Mouse (Mus musculus) forebrain, postnatal 0 days (tissue): ENCODE data around the gene Rlbp1. TPM values are rescaled to one million over a fixed set of nuclear protein-coding genes. Genes with fewer than 3 reads are reported as not detected.
A peak's percentile ranks its signal among the peaks of the same experiment; 100 is the strongest.

Source experiments
- ATAC-seq: fragments of 200-750 bp; cut with Nextera tagmentation; 2 replicates; pipeline ENCODE4 v1.8.0; 2017; ENCODE audit warnings: mild to moderate bottlenecking, moderate library complexity
- DNase-seq: peaks from one replicate; pipeline ENCODE4 v3.0.0-alpha.2; 2015
- H3K27ac ChIP-seq: fragments of 300-500 bp; sonication (generic); 2 replicates; pipeline ENCODE4 v1.5.1; 2014; ENCODE audit warnings: low read depth, mild to moderate bottlenecking, antibody characterized with exemption, low read length, moderate library complexity, mixed read lengths
- H3K27me3 ChIP-seq: fragments of 300-500 bp; sonication (generic); 2 replicates; pipeline ENCODE4 v1.6.1; 2014; ENCODE audit warnings: mild to moderate bottlenecking, low read length, mixed read lengths; ENCODE audit not compliant: insufficient read depth
- H3K36me3 ChIP-seq: fragments of 300-500 bp; sonication (generic); 2 replicates; pipeline ENCODE4 v1.6.1; 2014; ENCODE audit warnings: mild to moderate bottlenecking, moderate library complexity; ENCODE audit not compliant: insufficient read depth
- H3K4me1 ChIP-seq: fragments of 300-500 bp; sonication (generic); 2 replicates; pipeline ENCODE4 v1.6.1; 2014; ENCODE audit warnings: antibody characterized with exemption; ENCODE audit not compliant: insufficient read depth
- H3K4me2 ChIP-seq: fragments of 300-500 bp; sonication (generic); 2 replicates; pipeline ENCODE4 v1.6.1; 2014; ENCODE audit warnings: low read depth, mild to moderate bottlenecking, moderate library complexity
- H3K4me3 ChIP-seq: fragments of 300-500 bp; sonication (generic); 2 replicates; pipeline ENCODE4 v1.5.1; 2014; ENCODE audit warnings: low read depth, low read length, mixed read lengths
- H3K9ac ChIP-seq: fragments of 300-500 bp; sonication (generic); 2 replicates; pipeline ENCODE4 v1.6.1; 2014; ENCODE audit warnings: mild to moderate bottlenecking
- H3K9me3 ChIP-seq: fragments of 300-500 bp; sonication (generic); 2 replicates; pipeline ENCODE4 v1.6.1; 2016; ENCODE audit warnings: low read length
- CTCF ChIP-seq: sonication (generic); IDR thresholded peaks from 2 replicates; pipeline ENCODE4 v1.5.1; 2016; ENCODE audit warnings: antibody characterized with exemption, control low read depth, low read depth
- WGBS: fragments of 180-500 bp; shearing (Covaris S2); extraction: QIAGEN DNeasy Blood & Tissue Kit; methylation state at CpG from one replicate; pipeline ENCODE4 v1.1.7; 2014; 5-methylcytosine and 5-hydroxymethylcytosine counted together
- polyA plus RNA-seq: library from polyadenylated mRNA; unstranded; fragments of >200 nt; fragmentation: Nextera tagmentation; extraction: Ambion mirVana; gene quantifications from 2 replicates; pipeline ENCODE4 v1.2.1, GENCODE M21; 2015
- total RNA-seq: library from RNA; depleted of rRNA; stranded (reverse); fragments of >200 nt; gene quantifications from 2 replicates; pipeline ENCODE4 v1.2.3, GENCODE M21; 2014

The Rlbp1 gene
- total and polyA plus RNA-seq, 2 experiments from 2014 or later: 41.0 to 46.2 TPM

GRCm38 (mm10) chr7:79392860-79393513, 6.1 kb upstream of the Rlbp1 start:
- TF ChIP-seq CTCF: peak; percentile 31
- Histone ChIP-seq H3K36me3 (no peaks in the 10 kb centered on the region), H3K4me3 (peak overlapping the region; percentile 53; the same call in 1 of the 2 replicates), H3K9ac (no peak overlapping the region), H3K4me1 (no peaks in the 10 kb centered on the region), H3K27ac (no peak overlapping the region), H3K27me3 (no peaks in the 10 kb centered on the region), H3K9me3 (no peaks in the 10 kb centered on the region), H3K4me2 (peak overlapping the region; percentile 94; the same call in 1 of the 2 replicates)
- 59% methylated on average over 9 of the region's 9 CpGs for WGBS
- DNase-seq (no peak), ATAC-seq (no peak)

DNA sequence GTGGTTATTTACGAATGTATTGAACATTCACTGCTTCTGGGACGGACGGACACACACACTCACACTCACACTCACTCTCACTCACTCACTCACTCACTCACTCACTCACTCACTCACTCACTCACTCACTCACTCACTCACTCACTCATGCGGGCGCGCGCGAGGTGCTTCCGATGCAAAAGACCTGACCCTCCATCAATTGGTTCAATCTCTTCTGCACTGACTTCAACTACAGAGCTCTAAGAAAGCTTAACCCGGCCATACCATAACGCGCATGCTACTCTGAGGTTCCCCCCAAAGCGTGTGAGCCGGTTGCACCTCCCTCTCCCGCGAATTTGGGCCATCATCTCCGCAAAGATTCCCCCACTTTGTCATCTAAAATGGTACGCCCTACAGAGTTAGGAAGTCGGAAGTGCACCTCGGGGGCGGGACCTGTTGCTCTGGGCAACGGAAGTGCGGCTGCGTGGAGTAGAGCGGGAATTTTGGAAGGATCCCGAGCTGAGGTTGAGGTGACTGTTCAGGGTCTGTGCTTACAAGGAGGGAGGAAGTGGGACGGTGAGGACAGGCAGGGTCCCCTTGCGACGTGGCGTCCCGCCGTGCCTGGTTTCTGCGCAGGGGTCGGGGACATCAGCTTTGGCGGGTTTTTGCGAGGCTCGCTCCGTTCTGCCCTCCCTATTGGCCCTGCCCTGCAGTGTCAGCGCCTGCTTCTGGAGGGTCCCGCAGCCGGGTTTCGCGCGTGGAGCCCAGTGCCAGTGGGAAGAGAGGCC, 5.2 kb upstream of the Rlbp1 start, which contains the start of gene Fanci:
TSS of gene Fanci (plus strand) at position 47 of the 767 bp plus-strand sequence.
- Histone ChIP-seq H3K4me3 (peak within 1 kb of the TSS; percentile 53), H3K27me3 (no peaks in the 10 kb centered on the region), H3K36me3 (no peaks in the 10 kb centered on the region), H3K4me2 (peak within 1 kb of the TSS; percentile 94), H3K27ac (peak within 1 kb of the TSS; percentile 95), H3K9ac (peak within 1 kb of the TSS; percentile 78), H3K9me3 (no peaks in the 10 kb centered on the region), H3K4me1 (no peaks in the 10 kb centered on the region)
- peak; percentile 97 for ATAC-seq
- WGBS: under 1% methylated on average over 44 of the region's 44 CpGs
- peak; percentile 97 for DNase-seq
- 0 out of 2 replicates have a peak, but pooled peaks have one; percentile 13 for TF ChIP-seq CTCF

DNA sequence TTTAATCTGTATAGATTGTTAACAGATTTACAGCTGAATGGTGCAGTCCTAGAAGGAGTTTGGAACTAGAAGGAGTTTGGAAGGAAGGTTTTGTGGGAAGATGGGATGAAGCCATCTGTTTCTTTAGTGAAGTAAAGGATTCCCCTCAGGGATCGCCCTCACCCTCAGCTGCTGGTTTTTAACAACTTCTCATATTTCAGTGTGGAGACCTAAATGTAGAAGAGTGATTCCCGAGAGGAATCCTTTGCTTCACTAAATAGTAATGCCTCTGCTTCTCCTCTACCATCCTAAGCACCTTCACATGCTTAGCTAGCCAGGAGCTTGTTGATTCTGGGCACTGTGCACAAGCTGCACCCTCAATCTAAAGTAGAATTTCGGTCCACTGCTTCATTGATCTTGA, 4.6 kb upstream of the Rlbp1 start:
- peak overlapping the region; percentile 78 for H3K9ac ChIP-seq
- H3K36me3 ChIP-seq: no peaks in the 10 kb centered on the region
- peak overlapping the region; percentile 94 for H3K4me2 ChIP-seq
- WGBS: 3% methylated on average over 3 of the region's 3 CpGs
- ATAC-seq (no peak), DNase-seq (no peak)
- no peaks in the 10 kb centered on the region for H3K4me1 ChIP-seq
- H3K27me3 ChIP-seq: no peaks in the 10 kb centered on the region
- peak overlapping the region; percentile 95 for H3K27ac ChIP-seq
- no peak for TF ChIP-seq CTCF
- peak overlapping the region; percentile 53 for H3K4me3 ChIP-seq
- no peaks in the 10 kb centered on the region for H3K9me3 ChIP-seq

DNA sequence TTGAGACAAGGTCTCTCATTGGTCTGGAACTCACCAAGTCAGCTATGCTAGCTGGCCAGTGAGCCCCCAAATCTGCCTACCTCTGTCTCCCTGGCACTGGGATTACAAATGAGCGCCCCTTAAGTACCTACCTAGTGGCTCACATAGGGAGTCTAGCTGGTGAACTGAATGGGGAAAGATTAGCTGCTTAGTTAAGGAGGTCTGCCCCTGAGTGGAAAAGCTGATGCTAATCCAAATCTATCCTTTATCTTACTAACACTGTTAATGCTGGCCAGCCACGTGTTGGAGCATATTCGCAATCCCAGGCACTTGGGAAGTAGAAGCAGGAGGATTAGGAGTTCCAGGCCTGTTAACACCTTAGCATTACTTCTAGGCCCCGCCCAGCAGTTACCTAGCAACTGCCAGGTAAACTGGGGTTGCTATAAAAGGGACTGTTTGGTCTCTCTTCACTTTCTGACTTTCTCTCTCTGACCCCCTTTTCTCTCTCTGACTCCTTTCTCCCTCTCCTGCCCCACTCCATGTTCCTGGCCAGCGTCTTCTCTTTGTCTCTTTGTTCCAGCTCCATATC, 3.4 kb upstream of the Rlbp1 start:
- ATAC-seq (no peak), DNase-seq (no peak)
- no peaks in the 10 kb centered on the region for H3K27me3 ChIP-seq
- TF ChIP-seq CTCF: no peak
- 62% methylated on average over 5 of the region's 5 CpGs for WGBS
- no peak overlapping the region for H3K9ac ChIP-seq
- no peaks in the 10 kb centered on the region for H3K4me1 ChIP-seq
- no peak overlapping the region for H3K4me2 ChIP-seq
- no peaks in the 10 kb centered on the region for H3K36me3 ChIP-seq
- H3K9me3 ChIP-seq: no peaks in the 10 kb centered on the region
- H3K27ac ChIP-seq: no peak overlapping the region
- H3K4me3 ChIP-seq: no peak overlapping the region

- no peak for DNase-seq
- no peak for TF ChIP-seq CTCF
- no peak for ATAC-seq
- H3K4me3 ChIP-seq: no peak overlapping the region
- no peak overlapping the region for H3K9ac ChIP-seq
- H3K27me3 ChIP-seq: no peaks in the 10 kb centered on the region
- no peak overlapping the region for H3K4me2 ChIP-seq
- no peaks in the 10 kb centered on the region for H3K36me3 ChIP-seq
- no peak overlapping the region for H3K27ac ChIP-seq
- WGBS: 61% methylated on average over 7 of the region's 7 CpGs
- no peaks in the 10 kb centered on the region for H3K4me1 ChIP-seq
- no peaks in the 10 kb centered on the region for H3K9me3 ChIP-seq
These were observed 1.9 kb upstream of the Rlbp1 start for GRCm38 (mm10) chr7:79388671-79389206.

- no peak overlapping the region for H3K4me2 ChIP-seq
- H3K4me1 ChIP-seq: no peaks in the 10 kb centered on the region
- H3K27ac ChIP-seq: no peak overlapping the region
- DNase-seq: no peak
- H3K36me3 ChIP-seq: no peaks in the 10 kb centered on the region
- no peaks in the 10 kb centered on the region for H3K27me3 ChIP-seq
- no peak overlapping the region for H3K4me3 ChIP-seq
- H3K9ac ChIP-seq: no peak overlapping the region
- H3K9me3 ChIP-seq: no peaks in the 10 kb centered on the region
- no peak for ATAC-seq
- TF ChIP-seq CTCF: no peak
- WGBS: 66% methylated on average over 7 of the region's 7 CpGs
These were observed 1.1 kb upstream of the Rlbp1 start for GRCm38 (mm10) chr7:79387991-79388390.
